Comparison of ENCODE assay signal across 9 mouse cellular contexts in genomic region chr17:3246665-3247370, GRCm38 (mm10).
DNase-seq lines count a peak whose midpoint lies in the region; ATAC-seq and TF ChIP-seq lines count a peak whose summit lies in the region.
"Had no signal": no experiment of that assay in that cellular context is flagged by ENCODE, and none has a peak within 500 bp of the region (broad histone marks: within the 10 kb centered on the region; RNA-seq: fewer than 3 reads in every experiment).

No protein-coding gene starts in this region.

- no peak overlapping the region for H3K4me2 ChIP-seq in CH12.LX (ENCODE audit: insufficient read depth, low read depth, poor library complexity, severe bottlenecking)
- no peak overlapping the region for H3K4me2 ChIP-seq in forebrain, postnatal 0 days (ENCODE audit: low read depth)
- no peak overlapping the region for H3K4me2 ChIP-seq in liver, embryonic 16.5 days (ENCODE audit: low read depth, low read length)

- dilution Hi-C loops in CH12.LX (cut with MboI; ENCODE audit: extremely low pct_ligation_motif_present, extremely low pct_unique_long_range_greater_than_20kb, low sequenced_read_pairs) = no loop called here

- in situ Hi-C loops in CH12.LX (cut with MboI; ENCODE audit: low pct_ligation_motif_present, low pct_unique_long_range_greater_than_20kb, low sequenced_read_pairs) = no loop called here

- no peak for TF ChIP-seq POLR2A in CH12.LX (IDR thresholded peaks at IDR 0.05; ENCODE audit: low read depth, low read length)

- 0 out of 2 replicates have a peak, but pooled peaks have one; percentile 13 for ATAC-seq in forebrain, postnatal 0 days
- ATAC-seq in liver, embryonic 16.5 days (ENCODE audit: low read depth) = 0 out of 2 replicates have a peak, but pooled peaks have one; percentile 32

- no peaks in the 10 kb centered on the region for H3K79me2 ChIP-seq in CH12.LX (replicated peaks; ENCODE audit: control insufficient read depth, extremely low read depth, insufficient read depth, poor library complexity, severe bottlenecking)

- H3K4me3 ChIP-seq in CH12.LX (replicated peaks in 1 of 3; ENCODE audit: low read depth in 2 of 3, low read length in 2 of 3, poor library complexity in 1 of 3) = no peak overlapping the region
- no peak overlapping the region for H3K4me3 ChIP-seq in forebrain, postnatal 0 days (ENCODE audit: low read depth, low read length)
- no peak overlapping the region for H3K4me3 ChIP-seq in liver, embryonic 16.5 days (ENCODE audit: low read depth, low read length)

- peaks cover 4 to 76% of the 10 kb centered on the region in 2 experiments for H3K36me3 ChIP-seq in CH12.LX (replicated peaks in 1 of 2; ENCODE audit: control insufficient read depth in 1 of 2, insufficient read depth in 1 of 2, low read length in 1 of 2)
- H3K36me3 ChIP-seq in forebrain, postnatal 0 days (ENCODE audit: insufficient read depth) = no peaks in the 10 kb centered on the region
- no peaks in the 10 kb centered on the region for H3K36me3 ChIP-seq in liver, embryonic 16.5 days (ENCODE audit: control insufficient read depth, insufficient read depth)

- TF ChIP-seq RAD21 in CH12.LX (IDR thresholded peaks at IDR 0.05; ENCODE audit: low read depth, low read length) = no peak

- TF ChIP-seq CTCF in CH12.LX (conservative IDR thresholded peaks at IDR 0.05 in 1 of 2, IDR thresholded peaks at IDR 0.05 in 1 of 2; ENCODE audit: low read depth in 2 of 2, low read length in 2 of 2) = no peak
- TF ChIP-seq CTCF in forebrain, postnatal 0 days (IDR thresholded peaks at IDR 0.05; ENCODE audit: low read depth) = no peak

- H3K4me1 ChIP-seq in CH12.LX (ENCODE audit: control insufficient read depth in 1 of 2, insufficient read depth in 2 of 2) = peaks cover 5 to 12% of the 10 kb centered on the region in 2 experiments
- H3K4me1 ChIP-seq in forebrain, postnatal 0 days (ENCODE audit: insufficient read depth) = peaks cover 33% of the 10 kb centered on the region
- peaks cover 11% of the 10 kb centered on the region for H3K4me1 ChIP-seq in liver, embryonic 16.5 days (ENCODE audit: control insufficient read depth, low read depth, low read length)

- no peaks in the 10 kb centered on the region for H3K27me3 ChIP-seq in CH12.LX (replicated peaks)
- no peaks in the 10 kb centered on the region for H3K27me3 ChIP-seq in forebrain, postnatal 0 days (ENCODE audit: insufficient read depth, low read length)
- no peaks in the 10 kb centered on the region for H3K27me3 ChIP-seq in liver, embryonic 16.5 days (ENCODE audit: control insufficient read depth, insufficient read depth, low read depth, low read length)

- H3K9ac ChIP-seq in CH12.LX (ENCODE audit: insufficient read depth, low read depth) = no peak overlapping the region
- H3K9ac ChIP-seq in forebrain, postnatal 0 days = no peak overlapping the region
- H3K9ac ChIP-seq in liver, embryonic 16.5 days (ENCODE audit: low read depth, low read length) = no peak overlapping the region

- no peaks in the 10 kb centered on the region for H3K9me3 ChIP-seq in CH12.LX (replicated peaks; ENCODE audit: low read length)
- no peaks in the 10 kb centered on the region for H3K9me3 ChIP-seq in forebrain, postnatal 0 days (ENCODE audit: low read length)
- H3K9me3 ChIP-seq in liver, embryonic 16.5 days (replicated peaks; ENCODE audit: control insufficient read depth, low read length) = no peaks in the 10 kb centered on the region

- DNase-seq in 3T3-L1 (ENCODE audit: low read depth, low spot score) = peak; percentile 20
- no peak for DNase-seq in CH12.LX (ENCODE audit: extremely low read depth)
- no peak for DNase-seq in forebrain, postnatal 0 days
- DNase-seq in thymus, postnatal 10 days (ENCODE audit: low spot score in 2 of 2) = no peak
- no peak for DNase-seq in retina, embryonic 14.5 days (ENCODE audit: low spot score)
- DNase-seq in T-cell, adult 2 months (ENCODE audit: low spot score) = no peak
- DNase-seq in layer of hippocampus, adult 9-10 months (ENCODE audit: low spot score) = no peak

- H3K27ac ChIP-seq in CH12.LX (ENCODE audit: insufficient read depth, low read depth) = no peak overlapping the region
- peak overlapping the region; percentile 40; the same call in 1 of the 2 replicates for H3K27ac ChIP-seq in forebrain, postnatal 0 days (ENCODE audit: low read depth, low read length)
- H3K27ac ChIP-seq in liver, embryonic 16.5 days (ENCODE audit: low read length) = no peak overlapping the region
- H3K27ac ChIP-seq: macrophage had no signal

- 28% methylated on average over 7 of the region's 7 CpGs for WGBS in forebrain, postnatal 0 days
- WGBS in liver, embryonic 16.5 days (ENCODE audit: insufficient replicate concordance) = 51% methylated on average over 7 of the region's 7 CpGs

- no peak for TF ChIP-seq EP300 in CH12.LX (IDR thresholded peaks at IDR 0.05; ENCODE audit: low read length)

TF ChIP-seq in CH12.LX, 34 proteins besides CTCF, POLR2A, EP300 and RAD21:
- TF ChIP-seq MAFK (IDR thresholded peaks at IDR 0.05; ENCODE audit: insufficient replicate concordance, low read length) (peak; percentile 43; the same call in 1 of the 2 replicates), KAT2A (IDR thresholded peaks at IDR 0.05; ENCODE audit: insufficient replicate concordance, low read length) (no peak)
